In the genomic region with DNA sequence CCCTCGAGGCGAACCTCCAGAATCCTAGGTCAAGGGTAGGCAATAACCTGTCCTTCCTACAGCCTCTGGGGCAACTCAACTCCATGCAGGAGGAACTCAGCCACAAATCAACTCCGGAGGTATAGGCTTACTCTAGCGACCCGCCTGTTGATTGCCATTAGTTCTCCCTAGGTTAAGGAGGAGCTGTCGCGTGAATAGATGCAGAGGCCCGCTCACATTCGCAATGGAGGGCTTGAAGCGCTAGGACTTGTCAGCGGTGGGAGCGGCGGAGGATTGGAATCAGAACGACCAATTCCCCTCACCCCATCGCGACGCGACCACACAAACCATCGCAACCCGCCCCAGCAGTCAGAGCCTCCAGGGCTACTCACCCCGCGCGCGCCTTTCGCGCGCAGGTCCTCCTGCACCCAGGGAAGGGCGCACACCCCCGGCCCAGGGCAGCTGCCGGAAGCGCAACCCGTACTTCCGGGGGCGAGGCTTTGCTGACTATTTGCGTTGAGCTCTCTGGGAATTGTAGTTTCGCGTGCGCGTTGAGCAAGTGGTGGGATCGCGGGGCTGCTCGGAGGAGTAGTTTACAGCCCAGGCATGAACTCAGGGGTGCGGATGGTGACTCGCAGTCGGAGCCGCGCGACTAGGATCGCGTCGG, we compare ENCODE assay signal across 8 mouse cellular contexts. TPM values are rescaled to one million over a fixed set of nuclear protein-coding genes. Genes with fewer than 3 reads are reported as not detected.
DNase-seq lines count a peak whose midpoint lies in the region; ATAC-seq lines count a peak whose summit lies in the region.

A gene (minus strand): TSS at position 464 of the 646 bp plus-strand sequence.
A gene (plus strand): TSS at position 514 of the 646 bp plus-strand sequence.

- H3K9ac ChIP-seq in intestine, embryonic 15.5 days, result peak within 1 kb of the TSS; percentile 81

- no peaks in the 10 kb centered on the region for H3K27me3 ChIP-seq in intestine, embryonic 15.5 days (replicated peaks)

- peak within 1 kb of the TSS; percentile 92 for H3K27ac ChIP-seq in intestine, embryonic 15.5 days

- under 1% methylated on average over 51 of the region's 51 CpGs for WGBS in intestine, embryonic 15.5 days

- ATAC-seq in intestine, embryonic 15.5 days, result peak; percentile 94

- DNase-seq in adrenal gland, postnatal 10 days, result peak; percentile 90
- DNase-seq in embryo, embryonic 9.5 days (ENCODE audit: extremely low spot score), result peak; percentile 89
- peak; percentile 67 to 84 for DNase-seq in gastrocnemius, postnatal 4 days (ENCODE audit: low spot score in 2 of 2)
- DNase-seq in left cerebral cortex, postnatal 25 days (ENCODE audit: low spot score in 2 of 2), result peak; percentile 84 to 86
- peak; percentile 91 for DNase-seq in mesoderm, embryonic 11.5 days (ENCODE audit: low read depth, low spot score)
- peak; percentile 78 to 81 for DNase-seq in right cerebral cortex, postnatal 36 days (ENCODE audit: low spot score in 2 of 2)
- DNase-seq in urinary bladder, postnatal 4 days (ENCODE audit: low spot score in 2 of 2), result peak; percentile 79 to 82

- peaks cover 22% of the 10 kb centered on the region for H3K4me1 ChIP-seq in intestine, embryonic 15.5 days (replicated peaks)

- H3K4me3 ChIP-seq in intestine, embryonic 15.5 days (replicated peaks), result peak within 1 kb of the TSS; percentile 71

- no peaks in the 10 kb centered on the region for H3K9me3 ChIP-seq in intestine, embryonic 15.5 days

- peak within 1 kb of the TSS; percentile 79 for H3K4me2 ChIP-seq in intestine, embryonic 15.5 days (replicated peaks)

- intact Hi-C loops in left cerebral cortex, postnatal 25 days (cut with DNase I), result loop anchor here (5.0 kb wide), 1 partner anchor 35 kb away; a partner anchor contains a TSS

- H3K36me3 ChIP-seq in intestine, embryonic 15.5 days, result peaks cover 5% of the 10 kb centered on the region; the same call in 1 of the 2 replicates

RNA-seq across cellular contexts. Expression of the first gene that starts in this region (rescaled TPM):
- total RNA-seq in adrenal gland, postnatal 10 days (2021), result 100 to 1,000 TPM in 1 of 2 experiments, 10 to 100 TPM in 1; 84.9 to 110 TPM
- total RNA-seq in gastrocnemius, postnatal 4 days (2021), result 10 to 100 TPM; 66.4 to 75.4 TPM
- polyA plus RNA-seq in intestine, embryonic 15.5 days (2015; fragmentation: Nextera tagmentation; extraction: Ambion mirVana), result 41.0 and 45.7 TPM in 2 replicates
- total RNA-seq in left cerebral cortex, postnatal 25 days (2021), result 100 to 1,000 TPM; 136 to 150 TPM

RNA-seq across cellular contexts. Expression of the second gene that starts in this region (rescaled TPM):
- 10 to 100 TPM in 1 of 2 experiments, 1 to 10 TPM in 1; 6.4 to 11.6 TPM for total RNA-seq in adrenal gland, postnatal 10 days (2021)
- total RNA-seq in gastrocnemius, postnatal 4 days (2021), result 1 to 10 TPM; 7.5 TPM
- 15.6 and 18.1 TPM in 2 replicates for polyA plus RNA-seq in intestine, embryonic 15.5 days (2015; fragmentation: Nextera tagmentation; extraction: Ambion mirVana)
- 1 to 10 TPM; 3.3 to 6.5 TPM for total RNA-seq in left cerebral cortex, postnatal 25 days (2021)

Comparison
In these comparisons a context has a peak if more than half of its experiments do, and no peak if none do; other contexts are left out.
1. Peak in every context shown above with its lines: DNase-seq, ATAC-seq, H3K4me3 ChIP-seq and H3K27ac ChIP-seq.